Mouse (Mus musculus): ENCODE data around the gene Glyctk. TPM values are rescaled to one million over a fixed set of nuclear protein-coding genes. Genes with fewer than 3 reads are reported as not detected.

Glyctk gene
- polyA plus RNA-seq, 1 experiment = 0.58 TPM

DNA sequence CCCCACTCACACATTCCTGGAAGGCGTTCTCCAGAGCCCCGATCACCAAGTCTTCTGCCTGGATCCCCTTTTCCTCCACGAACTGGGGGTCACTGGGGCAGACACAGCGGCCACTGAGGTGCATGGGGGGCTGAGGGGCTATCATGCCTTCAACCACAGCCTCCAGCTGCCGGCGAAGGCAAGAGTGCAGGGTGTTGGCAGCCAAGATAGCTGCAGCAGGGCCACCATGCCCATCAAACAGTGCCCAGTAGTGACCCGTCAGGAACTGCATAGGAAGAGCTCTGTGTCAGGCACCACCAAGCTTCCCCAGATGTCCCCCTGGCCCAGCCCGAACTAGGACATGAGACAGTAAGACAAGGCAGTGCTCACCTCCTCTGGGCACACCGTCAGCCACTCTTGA is 39.8 kb upstream of the Glyctk start:
- Histone ChIP-seq H3K27ac (ENCODE audit: insufficient read depth, low read depth, low read length) (no peak overlapping the region), H3K4me1 (ENCODE audit: control insufficient read depth, insufficient read depth, low read length) (peaks cover 28% of the 10 kb centered on the region), H3K4me3 (ENCODE audit: insufficient read depth, low read length) (no peak overlapping the region)
- TF ChIP-seq CTCF (IDR thresholded peaks at IDR 0.05; ENCODE audit: low read depth, low read length) (no peak), POLR2A (IDR thresholded peaks at IDR 0.05; ENCODE audit: borderline replicate concordance, low read depth, low read length) (no peak)

DNA sequence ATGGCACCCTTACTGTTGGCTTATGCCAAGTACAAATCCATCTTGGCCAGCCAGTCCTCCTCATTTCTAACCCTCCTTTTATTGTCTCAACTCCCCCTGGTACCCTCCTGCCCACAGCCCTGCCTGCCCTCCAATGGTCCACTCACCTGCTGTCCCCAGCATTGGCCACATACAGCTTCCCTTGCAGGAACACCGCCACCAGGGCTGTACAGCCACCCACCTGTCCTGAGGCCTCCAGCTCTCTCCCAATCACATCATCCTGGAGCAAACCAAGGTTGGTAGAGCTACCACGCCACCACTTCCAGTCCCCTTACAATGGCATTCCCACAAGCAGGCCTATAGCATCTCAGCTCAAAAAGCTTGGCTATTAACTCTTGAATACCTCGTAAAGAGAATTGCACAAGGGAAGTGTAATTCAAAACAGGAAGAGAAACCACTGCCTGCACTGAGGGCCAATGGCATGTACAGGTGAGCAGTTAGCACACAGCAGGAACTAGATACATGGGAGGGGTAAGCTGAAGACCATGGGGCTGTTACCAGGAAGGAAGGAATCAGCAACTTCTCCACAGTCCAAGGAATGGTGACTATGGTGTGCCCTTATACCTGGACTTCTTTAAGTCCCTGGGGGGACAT is 39.3 kb upstream of the Glyctk start:
- no peak overlapping the region for H3K27ac ChIP-seq (ENCODE audit: insufficient read depth, low read depth, low read length)
- peaks cover 32% of the 10 kb centered on the region for H3K4me1 ChIP-seq (ENCODE audit: control insufficient read depth, insufficient read depth, low read length)
- H3K4me3 ChIP-seq (ENCODE audit: insufficient read depth, low read length) = no peak overlapping the region
- TF ChIP-seq CTCF (IDR thresholded peaks at IDR 0.05; ENCODE audit: low read depth, low read length) = no peak
- TF ChIP-seq POLR2A (IDR thresholded peaks at IDR 0.05; ENCODE audit: borderline replicate concordance, low read depth, low read length) = no peak

DNA sequence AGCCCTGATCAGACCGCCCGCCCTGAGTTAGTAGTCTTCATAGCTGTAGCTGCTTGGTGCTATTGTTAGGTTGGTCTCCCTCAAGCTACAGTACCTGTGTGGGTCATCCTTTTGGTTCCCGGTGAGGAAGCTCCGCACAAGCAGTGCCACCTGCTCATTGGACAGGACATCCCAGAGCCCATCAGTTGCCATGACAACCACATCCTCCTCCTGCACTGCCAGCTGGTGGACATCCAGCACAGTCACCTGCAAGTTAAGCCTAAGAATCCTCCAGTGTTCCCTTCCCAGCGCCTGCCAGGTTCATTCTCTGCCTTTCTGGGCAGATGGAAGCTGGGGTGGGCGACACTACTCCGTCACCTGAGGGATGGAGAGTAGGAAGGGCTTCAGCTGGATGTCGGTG is 37.8 kb upstream of the Glyctk start:
- Histone ChIP-seq H3K27ac (ENCODE audit: insufficient read depth, low read depth, low read length) (no peak overlapping the region), H3K4me1 (ENCODE audit: control insufficient read depth, insufficient read depth, low read length) (peaks cover 30% of the 10 kb centered on the region), H3K4me3 (ENCODE audit: insufficient read depth, low read length) (no peak overlapping the region)
- TF ChIP-seq POLR2A (IDR thresholded peaks at IDR 0.05; ENCODE audit: borderline replicate concordance, low read depth, low read length) = no peak
- no peak for TF ChIP-seq CTCF (IDR thresholded peaks at IDR 0.05; ENCODE audit: low read depth, low read length)

DNA sequence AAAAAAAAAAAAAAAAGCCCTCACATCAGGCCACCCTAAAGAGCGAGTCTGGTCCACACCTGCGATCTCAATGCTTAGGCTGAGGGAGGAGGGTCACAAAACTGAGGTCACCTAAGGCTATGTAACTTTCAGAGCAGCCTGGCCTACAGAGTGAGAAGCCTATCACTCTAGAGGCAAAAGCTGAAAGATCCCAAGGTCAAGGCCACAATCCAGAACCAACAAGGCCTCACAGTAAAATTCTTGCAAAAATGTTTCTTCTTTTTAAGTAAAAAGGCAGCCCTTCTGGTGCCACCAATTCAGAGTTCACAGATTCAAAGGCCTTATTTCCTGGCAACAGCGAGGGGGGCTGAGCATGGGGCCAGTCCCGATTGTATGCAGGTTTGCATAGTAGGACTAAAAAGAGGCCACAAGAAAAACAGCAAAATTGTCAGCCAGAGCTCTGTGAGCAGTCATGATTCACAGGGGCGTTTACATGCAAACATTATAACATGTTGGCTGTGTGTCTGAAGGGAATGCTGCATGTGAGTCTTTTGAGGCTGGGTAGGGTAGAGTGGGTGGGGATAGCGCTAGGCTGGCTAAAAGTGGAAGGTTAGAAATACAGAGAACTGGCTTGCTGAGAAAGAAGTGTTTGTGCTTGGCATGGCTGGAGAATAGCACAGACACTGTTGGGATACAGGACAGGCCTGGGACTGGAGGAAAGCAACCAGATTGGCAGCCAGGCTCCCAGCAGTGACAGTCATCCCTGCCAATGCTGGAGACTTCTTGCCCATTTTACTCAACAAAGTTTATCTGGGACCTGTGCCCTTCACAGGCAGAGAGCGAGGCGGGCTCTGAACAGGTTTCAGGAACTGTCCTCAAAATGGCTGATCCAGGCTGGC is 36.2 kb upstream of the Glyctk start:
- Histone ChIP-seq H3K4me3 (ENCODE audit: insufficient read depth, low read length) (no peak overlapping the region), H3K27ac (ENCODE audit: insufficient read depth, low read depth, low read length) (no peak overlapping the region), H3K4me1 (ENCODE audit: control insufficient read depth, insufficient read depth, low read length) (peaks cover 17% of the 10 kb centered on the region)
- TF ChIP-seq POLR2A (IDR thresholded peaks at IDR 0.05; ENCODE audit: borderline replicate concordance, low read depth, low read length) = no peak

DNA sequence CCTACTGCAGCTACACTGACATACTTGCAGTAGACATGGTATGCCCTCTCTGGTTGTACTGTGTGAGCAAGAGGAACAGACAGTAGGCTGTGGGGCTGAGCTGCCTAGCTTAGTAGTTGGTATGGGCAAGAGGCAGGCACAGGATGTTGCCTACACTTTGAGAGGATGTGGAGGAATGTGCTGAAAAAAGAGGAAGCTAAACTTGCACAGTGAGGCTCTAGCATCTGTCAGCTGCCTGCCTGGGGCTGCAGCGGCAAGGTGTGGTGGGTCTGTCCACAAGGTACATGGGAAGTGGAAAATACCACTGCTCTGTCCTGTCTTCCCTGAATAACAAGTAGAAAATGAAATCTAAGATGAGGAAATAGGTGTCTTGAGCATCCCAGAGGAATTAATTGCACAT is 35.1 kb upstream of the Glyctk start:
- Histone ChIP-seq H3K4me1 (ENCODE audit: control insufficient read depth, insufficient read depth, low read length) (peaks cover 11% of the 10 kb centered on the region), H3K4me3 (ENCODE audit: insufficient read depth, low read length) (no peak overlapping the region), H3K27ac (ENCODE audit: insufficient read depth, low read depth, low read length) (no peak overlapping the region)
- TF ChIP-seq POLR2A (IDR thresholded peaks at IDR 0.05; ENCODE audit: borderline replicate concordance, low read depth, low read length) (no peak), CTCF (IDR thresholded peaks at IDR 0.05; ENCODE audit: low read depth, low read length) (no peak)

DNA sequence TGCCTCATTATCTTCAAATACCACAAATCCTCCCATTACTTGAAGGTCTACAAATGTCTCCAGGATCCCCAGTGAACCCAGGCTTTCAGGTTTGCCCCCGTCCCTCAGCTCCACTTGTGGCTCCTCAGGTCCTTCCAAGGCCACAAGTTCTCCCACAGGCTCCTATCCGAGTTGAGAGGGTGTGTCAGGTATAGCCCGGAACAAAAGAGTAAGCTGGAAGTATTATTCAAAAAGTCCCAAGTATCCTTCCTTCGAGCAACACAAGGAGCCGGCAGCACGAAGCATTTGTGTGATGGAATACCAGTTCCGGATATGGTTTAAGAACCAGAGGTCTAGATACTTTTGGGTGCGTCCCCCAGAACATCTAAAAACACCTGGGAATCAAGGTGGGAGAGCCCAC is 34.1 kb upstream of the Glyctk start:
- Histone ChIP-seq H3K27ac (ENCODE audit: insufficient read depth, low read depth, low read length) (no peak overlapping the region), H3K4me1 (ENCODE audit: control insufficient read depth, insufficient read depth, low read length) (peaks cover 9% of the 10 kb centered on the region), H3K4me3 (ENCODE audit: insufficient read depth, low read length) (no peak overlapping the region)
- TF ChIP-seq POLR2A (IDR thresholded peaks at IDR 0.05; ENCODE audit: borderline replicate concordance, low read depth, low read length) (no peak), CTCF (IDR thresholded peaks at IDR 0.05; ENCODE audit: low read depth, low read length) (no peak)

DNA sequence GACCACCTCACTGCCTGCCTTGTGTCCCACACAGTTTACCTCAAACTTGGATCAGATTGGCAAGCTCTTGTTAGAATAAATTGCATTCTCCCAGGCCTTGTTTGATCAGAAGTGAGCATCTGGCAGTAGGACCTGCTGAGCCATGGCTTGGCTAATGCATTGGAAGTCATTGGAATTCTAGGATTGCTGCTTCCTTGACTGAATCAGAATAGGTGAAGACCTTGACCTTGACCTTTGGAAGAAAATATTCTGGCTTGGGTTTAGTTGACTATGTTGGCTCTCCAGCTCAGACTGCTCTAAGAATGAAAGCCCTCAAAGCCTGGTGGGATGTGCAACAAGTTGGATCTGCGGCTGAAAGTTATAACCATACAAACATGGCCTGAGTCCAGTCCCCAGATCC is 33.4 kb upstream of the Glyctk start:
- no peak overlapping the region for H3K4me3 ChIP-seq (ENCODE audit: insufficient read depth, low read length)
- no peak overlapping the region for H3K27ac ChIP-seq (ENCODE audit: insufficient read depth, low read depth, low read length)
- no peak for TF ChIP-seq CTCF (IDR thresholded peaks at IDR 0.05; ENCODE audit: low read depth, low read length)
- no peak for TF ChIP-seq POLR2A (IDR thresholded peaks at IDR 0.05; ENCODE audit: borderline replicate concordance, low read depth, low read length)
- H3K4me1 ChIP-seq (ENCODE audit: control insufficient read depth, insufficient read depth, low read length) = peaks cover 9% of the 10 kb centered on the region

DNA sequence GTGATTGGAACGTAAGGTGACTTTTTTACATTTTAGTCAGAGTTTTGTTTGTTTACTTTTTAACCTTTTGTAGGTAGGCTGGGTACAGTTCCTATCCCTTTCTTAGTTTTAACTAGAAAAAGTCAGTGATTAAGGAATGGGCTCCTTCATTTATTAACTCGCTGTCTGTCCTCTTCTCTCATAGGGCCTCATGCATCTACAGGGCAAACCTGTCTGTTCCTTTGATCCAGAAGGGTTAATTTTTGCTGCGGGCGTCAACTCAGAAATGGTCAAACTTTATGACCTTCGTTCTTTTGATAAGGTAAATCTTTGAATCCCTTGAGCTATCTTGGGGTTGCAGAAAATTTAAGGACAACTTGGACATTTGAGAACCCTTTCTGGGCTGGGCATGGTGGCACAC is 26.1 kb upstream of the Glyctk start:
- Histone ChIP-seq H3K4me3 (ENCODE audit: insufficient read depth, low read length) (no peak overlapping the region), H3K4me1 (ENCODE audit: control insufficient read depth, insufficient read depth, low read length) (no peaks in the 10 kb centered on the region), H3K27ac (ENCODE audit: insufficient read depth, low read depth, low read length) (no peak overlapping the region)
- TF ChIP-seq POLR2A (IDR thresholded peaks at IDR 0.05; ENCODE audit: borderline replicate concordance, low read depth, low read length) (no peak), CTCF (IDR thresholded peaks at IDR 0.05; ENCODE audit: low read depth, low read length) (no peak)

DNA sequence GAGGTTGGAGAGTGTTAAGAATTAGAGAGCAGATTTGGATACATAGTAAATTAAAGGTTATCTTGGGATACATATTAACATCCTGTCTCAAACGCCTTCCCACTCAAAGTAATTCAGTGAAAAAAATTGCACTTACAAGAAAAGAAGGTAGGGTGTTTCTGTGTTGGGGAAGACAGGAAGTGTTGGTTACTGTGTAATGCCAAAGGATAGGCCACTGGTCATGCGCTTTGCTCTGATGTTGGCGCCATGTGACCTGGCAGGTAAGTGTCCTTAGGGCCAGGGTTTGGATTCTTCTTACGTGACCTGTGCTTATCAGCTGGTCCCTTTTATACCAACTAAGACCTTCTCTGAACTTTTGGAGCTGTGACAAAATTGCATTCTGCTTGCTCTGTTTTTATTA is 24.2 kb upstream of the Glyctk start:
- Histone ChIP-seq H3K4me1 (ENCODE audit: control insufficient read depth, insufficient read depth, low read length) (no peaks in the 10 kb centered on the region), H3K27ac (ENCODE audit: insufficient read depth, low read depth, low read length) (no peak overlapping the region), H3K4me3 (ENCODE audit: insufficient read depth, low read length) (no peak overlapping the region)
- TF ChIP-seq POLR2A (IDR thresholded peaks at IDR 0.05; ENCODE audit: borderline replicate concordance, low read depth, low read length) = no peak
- TF ChIP-seq CTCF (IDR thresholded peaks at IDR 0.05; ENCODE audit: low read depth, low read length) = no peak

DNA sequence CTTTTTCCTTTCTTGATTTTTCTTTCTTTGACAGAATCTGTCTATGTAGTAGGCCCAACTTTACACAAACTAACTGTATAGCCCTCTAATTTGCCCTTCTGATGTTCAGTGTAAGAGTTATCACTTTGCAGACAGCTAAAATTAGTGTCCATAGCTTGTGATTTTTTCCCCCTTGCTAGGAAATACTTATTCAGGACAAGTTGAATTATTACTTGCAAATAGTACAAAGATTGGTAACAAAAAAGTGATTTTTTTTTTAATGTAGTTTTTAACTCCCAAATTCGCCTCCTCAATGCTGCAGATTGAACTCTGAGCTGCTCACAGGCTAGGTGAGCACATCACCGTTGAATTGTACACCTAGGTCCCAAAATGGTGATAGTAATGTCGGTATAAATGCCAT is 22.0 kb upstream of the Glyctk start:
- Histone ChIP-seq H3K27ac (ENCODE audit: insufficient read depth, low read depth, low read length) (no peak overlapping the region), H3K4me1 (ENCODE audit: control insufficient read depth, insufficient read depth, low read length) (peaks cover 5% of the 10 kb centered on the region; the same call in 1 of the 2 replicates), H3K4me3 (ENCODE audit: insufficient read depth, low read length) (no peak overlapping the region)
- no peak for TF ChIP-seq CTCF (IDR thresholded peaks at IDR 0.05; ENCODE audit: low read depth, low read length)
- TF ChIP-seq POLR2A (IDR thresholded peaks at IDR 0.05; ENCODE audit: borderline replicate concordance, low read depth, low read length) = no peak
